Mouse (Mus musculus) limb, embryonic 11.5 days (tissue): Measurements from ENCODE around the gene Rpl6. TPM values are rescaled to one million over a fixed set of nuclear protein-coding genes. Genes with fewer than 3 reads are reported as not detected.

Experiments
- ATAC-seq: fragments of 200-750 bp; cut with Nextera tagmentation; 2 replicates; pipeline ENCODE4 v1.8.0; 2017; ENCODE audit warnings: low read depth; ENCODE audit not compliant: insufficient number of reproducible peaks, low FRiP score, low TSS enrichment
- DNase-seq: peaks from one replicate; pipeline ENCODE4 v3.0.0-alpha.2; 2015; ENCODE audit warnings: low spot score
- H3K27ac ChIP-seq: fragments of 300-500 bp; sonication (generic); replicated peaks from 2 replicates; pipeline ENCODE4 v1.5.1; 2014; ENCODE audit warnings: low read depth, mild to moderate bottlenecking, low read length
- H3K27me3 ChIP-seq: fragments of 300-500 bp; sonication (generic); 2 replicates; pipeline ENCODE4 v1.6.1; 2014; ENCODE audit warnings: mild to moderate bottlenecking, low read length, mixed read lengths; ENCODE audit not compliant: control insufficient read depth, insufficient read depth
- H3K36me3 ChIP-seq: fragments of 300-500 bp; sonication (generic); 2 replicates; pipeline ENCODE4 v1.6.1; 2014; ENCODE audit warnings: mild to moderate bottlenecking, low read length, moderate library complexity, mixed read lengths; ENCODE audit not compliant: control insufficient read depth, insufficient read depth
- H3K4me1 ChIP-seq: fragments of 300-500 bp; sonication (generic); 2 replicates; pipeline ENCODE4 v1.6.1; 2014; ENCODE audit warnings: low read length, mixed read lengths; ENCODE audit not compliant: control insufficient read depth, insufficient read depth
- H3K4me2 ChIP-seq: fragments of 300-500 bp; sonication (generic); 2 replicates; pipeline ENCODE4 v1.6.1; 2014; ENCODE audit warnings: low read depth, mild to moderate bottlenecking, moderate library complexity; ENCODE audit not compliant: severe bottlenecking
- H3K4me3 ChIP-seq: fragments of 300-500 bp; sonication (generic); 2 replicates; pipeline ENCODE4 v1.5.1; 2014; ENCODE audit warnings: low read depth, low read length
- H3K9ac ChIP-seq: fragments of 300-500 bp; sonication (generic); 2 replicates; pipeline ENCODE4 v1.6.1; 2014; ENCODE audit warnings: mild to moderate bottlenecking, low read length
- H3K9me3 ChIP-seq: fragments of 300-500 bp; sonication (generic); 2 replicates; pipeline ENCODE4 v1.6.1; 2016; ENCODE audit warnings: low read length; ENCODE audit not compliant: control insufficient read depth
- WGBS: fragments of 180-500 bp; shearing (Covaris S2); extraction: QIAGEN DNeasy Blood & Tissue Kit; methylation state at CpG from one replicate; pipeline ENCODE4 v1.1.7; 2014; 5-methylcytosine and 5-hydroxymethylcytosine counted together
- polyA plus RNA-seq: library from polyadenylated mRNA; unstranded; fragments of >200 nt; fragmentation: Nextera tagmentation; extraction: Ambion mirVana; gene quantifications from 2 replicates; pipeline ENCODE4 v1.2.1, GENCODE M21; 2014

Gene Rpl6
- polyA plus RNA-seq, 1 experiment from 2014 or later = 821 TPM

DNA sequence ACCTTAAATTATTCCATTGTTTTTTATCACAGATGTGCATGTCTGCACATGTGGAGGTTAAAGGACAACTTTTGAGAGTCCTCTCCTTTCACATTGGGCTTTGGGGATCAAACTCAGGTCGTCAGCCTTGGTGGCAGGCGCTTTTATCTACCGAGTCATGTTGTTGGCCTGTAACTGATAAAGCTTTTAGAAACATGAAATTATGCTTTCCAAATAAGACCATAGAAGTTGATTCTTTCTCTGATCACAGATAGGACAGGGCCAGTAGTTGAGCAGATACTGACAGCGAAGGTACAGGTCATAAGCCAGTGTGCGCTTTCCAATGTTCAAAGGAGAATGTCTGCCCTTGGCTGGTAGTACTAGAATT, 40.1 kb downstream of the Rpl6 start:
- H3K36me3 ChIP-seq = no peaks in the 10 kb centered on the region

DNA sequence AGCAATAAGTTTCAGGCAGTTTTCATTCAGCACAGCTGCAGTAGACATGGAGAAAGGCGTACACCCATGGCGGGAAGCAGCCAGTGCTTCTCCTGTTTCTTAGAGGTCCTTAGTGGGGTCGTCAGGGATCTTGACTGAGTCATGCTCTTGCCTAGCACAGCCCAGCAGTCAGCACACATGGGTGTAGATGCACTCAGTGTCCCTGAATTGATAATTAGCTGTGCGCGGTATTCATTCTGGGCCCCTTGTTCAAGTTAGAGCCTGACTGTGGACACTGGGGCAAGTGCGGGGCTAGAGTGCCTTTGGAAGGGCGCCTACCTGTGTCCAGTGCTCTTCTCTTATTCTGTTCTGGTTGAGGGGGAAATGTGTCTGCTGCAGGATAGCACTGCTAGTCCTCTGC, 40.9 kb downstream of the Rpl6 start:
- ATAC-seq (no peak), DNase-seq (no peak)
- H3K9ac ChIP-seq = no peak overlapping the region
- H3K27me3 ChIP-seq = no peaks in the 10 kb centered on the region
- H3K9me3 ChIP-seq = no peaks in the 10 kb centered on the region
- H3K36me3 ChIP-seq = no peaks in the 10 kb centered on the region
- 90% methylated on average over 7 of the region's 7 CpGs for WGBS
- no peak overlapping the region for H3K4me2 ChIP-seq
- no peak overlapping the region for H3K27ac ChIP-seq
- no peak overlapping the region for H3K4me3 ChIP-seq
- no peaks in the 10 kb centered on the region for H3K4me1 ChIP-seq

More for the DNA sequence above, 40.1 kb downstream of the Rpl6 start:
- H3K9ac ChIP-seq = no peak overlapping the region
- 94% methylated on average over 5 of the region's 5 CpGs for WGBS
- H3K27ac ChIP-seq = no peak overlapping the region
- no peaks in the 10 kb centered on the region for H3K27me3 ChIP-seq
- no peak overlapping the region for H3K4me3 ChIP-seq
- H3K4me2 ChIP-seq = no peak overlapping the region
- no peaks in the 10 kb centered on the region for H3K4me1 ChIP-seq
- ATAC-seq (no peak), DNase-seq (no peak)
- H3K9me3 ChIP-seq = no peaks in the 10 kb centered on the region

DNA sequence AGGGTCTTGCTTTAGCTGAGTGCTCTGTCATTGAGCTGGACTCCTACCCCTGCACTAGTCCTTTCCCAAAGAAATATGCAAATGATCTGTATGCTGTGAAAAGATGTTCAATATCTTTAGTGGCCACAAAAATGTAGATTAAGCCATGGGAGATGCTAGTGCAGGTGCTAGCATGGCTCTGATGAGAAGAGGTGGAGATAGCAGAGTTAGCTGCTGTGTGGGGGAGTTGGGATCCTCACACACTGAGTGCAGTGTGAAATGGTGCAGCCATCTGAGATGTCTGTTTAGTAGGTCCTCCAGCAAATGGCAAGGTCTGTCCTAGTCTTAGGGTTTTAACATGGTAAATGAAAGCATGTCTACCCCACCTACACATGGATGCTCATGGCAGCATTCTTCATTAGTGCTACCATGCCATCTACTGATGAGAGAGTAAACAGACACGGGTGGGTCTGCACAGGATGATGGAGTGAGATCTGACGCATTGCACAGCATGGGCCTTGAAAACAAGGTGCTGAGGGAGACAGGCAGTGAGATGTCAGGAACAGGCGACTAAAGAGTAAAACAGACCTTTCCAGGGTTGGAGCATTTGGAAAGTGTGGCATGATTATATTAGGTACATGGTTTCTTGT, 44.6 kb downstream of the Rpl6 start:
- 72% methylated on average over 3 of the region's 3 CpGs for WGBS

DNA sequence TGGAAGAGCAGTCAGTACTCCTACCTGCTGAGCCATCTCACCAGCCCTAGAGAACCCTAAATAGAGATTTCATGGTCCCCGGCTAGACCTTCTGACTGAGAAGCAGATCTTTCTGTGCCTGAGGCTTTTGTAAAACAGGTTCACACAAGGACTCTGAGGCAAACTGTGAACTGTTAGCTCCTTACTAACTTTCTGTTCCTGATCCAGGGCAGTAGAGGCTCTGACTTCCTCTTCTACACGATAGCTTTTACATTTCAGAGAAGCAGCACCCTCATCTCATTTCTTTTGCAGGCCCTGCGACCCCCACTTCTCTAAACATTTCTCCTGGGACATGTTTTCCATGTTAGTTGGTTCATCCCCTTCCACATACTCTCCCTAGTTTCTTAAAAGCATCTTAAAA, 45.4 kb downstream of the Rpl6 start:
- H3K4me1 ChIP-seq = no peaks in the 10 kb centered on the region
- H3K27me3 ChIP-seq = no peaks in the 10 kb centered on the region
- no peaks in the 10 kb centered on the region for H3K36me3 ChIP-seq
- H3K27ac ChIP-seq = no peak overlapping the region
- 90% methylated on average over 3 of the region's 3 CpGs for WGBS
- no peak overlapping the region for H3K4me2 ChIP-seq
- ATAC-seq (no peak), DNase-seq (no peak)
- no peaks in the 10 kb centered on the region for H3K9me3 ChIP-seq
- no peak overlapping the region for H3K4me3 ChIP-seq
- H3K9ac ChIP-seq = no peak overlapping the region

More for the DNA sequence above, 44.6 kb downstream of the Rpl6 start:
- Histone ChIP-seq H3K27ac (no peak overlapping the region), H3K4me3 (no peak overlapping the region), H3K36me3 (no peaks in the 10 kb centered on the region), H3K9ac (no peak overlapping the region), H3K9me3 (no peaks in the 10 kb centered on the region), H3K27me3 (no peaks in the 10 kb centered on the region), H3K4me1 (no peaks in the 10 kb centered on the region), H3K4me2 (no peak overlapping the region)
- no peak for ATAC-seq
- no peak for DNase-seq

DNA sequence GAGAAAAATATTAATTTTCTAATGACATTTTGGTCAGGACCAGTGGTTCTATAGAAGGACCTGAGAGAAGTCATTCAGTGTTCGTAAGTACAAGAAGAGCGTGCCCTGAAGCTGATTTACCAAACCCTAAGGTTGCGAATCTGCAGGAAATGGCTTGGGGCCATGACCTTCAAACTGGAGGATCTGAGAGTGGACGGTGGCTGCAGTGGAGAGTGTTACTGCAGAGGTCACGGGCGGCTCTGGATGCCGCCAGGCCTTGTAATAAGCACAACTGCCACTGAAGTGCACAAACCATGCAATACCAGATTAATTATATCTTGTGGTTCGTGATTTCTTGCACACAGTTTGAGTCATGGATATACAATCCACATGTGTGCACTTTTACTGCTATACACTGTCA, 47.5 kb downstream of the Rpl6 start:
- H3K27me3 ChIP-seq = no peaks in the 10 kb centered on the region
- H3K27ac ChIP-seq = no peak overlapping the region
- no peak overlapping the region for H3K4me2 ChIP-seq
- H3K36me3 ChIP-seq = no peaks in the 10 kb centered on the region; the same call in 1 of the 2 replicates
- no peak overlapping the region for H3K4me3 ChIP-seq
- H3K9ac ChIP-seq = no peak overlapping the region
- DNase-seq (no peak), ATAC-seq (no peak)
- no peaks in the 10 kb centered on the region for H3K9me3 ChIP-seq
- 52% methylated on average over 8 of the region's 8 CpGs for WGBS
- H3K4me1 ChIP-seq = no peaks in the 10 kb centered on the region

DNA sequence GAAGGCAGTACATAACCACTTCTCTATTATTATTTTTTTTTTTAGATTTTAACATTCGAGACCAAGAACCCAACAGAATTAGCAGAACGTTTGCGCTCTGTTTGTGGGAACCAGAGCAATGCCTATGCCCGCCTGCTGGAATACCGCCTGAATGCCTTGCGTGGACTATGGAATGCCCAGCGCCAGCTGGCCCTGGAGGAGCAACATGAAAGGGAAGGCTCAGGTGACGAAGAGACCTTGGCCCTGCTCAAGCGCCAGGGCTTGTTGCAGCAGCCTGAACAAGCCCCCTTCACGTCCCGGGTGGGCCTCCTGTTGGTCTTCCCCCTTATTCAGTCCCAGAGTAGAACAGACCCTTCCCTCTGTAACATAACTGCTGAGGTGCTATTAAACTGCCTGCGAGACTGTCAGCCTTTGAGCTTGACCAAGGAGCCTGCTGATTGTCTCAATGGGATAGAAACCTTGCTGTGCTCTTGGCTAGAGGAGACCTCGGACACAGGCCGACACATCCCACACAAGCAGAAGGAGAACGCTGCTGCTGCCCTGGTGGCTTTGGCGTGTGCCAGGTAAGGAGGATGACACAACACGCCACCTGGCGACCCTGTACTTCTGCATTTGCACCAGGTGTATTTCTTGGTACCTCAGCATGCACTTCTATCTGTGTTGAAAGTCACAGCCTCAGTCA, 49.7 kb downstream of the Rpl6 start:
- H3K4me1 ChIP-seq = no peaks in the 10 kb centered on the region
- H3K36me3 ChIP-seq = no peaks in the 10 kb centered on the region; the same call in 1 of the 2 replicates
- no peaks in the 10 kb centered on the region for H3K9me3 ChIP-seq
- WGBS = 88% methylated on average over 18 of the region's 18 CpGs
- H3K4me2 ChIP-seq = no peak overlapping the region
- DNase-seq = no peak
- H3K4me3 ChIP-seq = no peak overlapping the region
- no peak overlapping the region for H3K27ac ChIP-seq
- ATAC-seq = no peak
- no peaks in the 10 kb centered on the region for H3K27me3 ChIP-seq
- H3K9ac ChIP-seq = no peak overlapping the region

DNA sequence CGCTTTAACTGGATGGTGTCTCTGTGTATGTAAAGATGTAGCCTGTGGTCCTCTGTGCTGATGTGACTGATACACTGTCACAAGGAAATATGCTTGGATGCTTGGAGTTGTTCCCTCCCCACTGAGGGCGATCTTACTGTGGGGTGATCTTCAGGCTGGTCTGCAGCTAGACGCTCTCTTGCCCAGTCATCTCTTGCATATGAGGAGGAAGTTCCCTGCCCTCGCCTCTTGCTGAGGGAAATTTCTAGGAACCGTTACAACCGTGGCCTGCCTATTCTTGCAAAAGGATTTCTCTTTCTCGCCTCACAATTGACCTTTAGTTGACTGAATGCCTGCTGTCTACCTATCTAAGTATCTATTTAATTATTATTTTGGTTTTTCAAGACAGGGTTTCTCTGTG, 50.7 kb downstream of the Rpl6 start:
- Histone ChIP-seq H3K36me3 (no peaks in the 10 kb centered on the region; the same call in 1 of the 2 replicates), H3K4me1 (no peaks in the 10 kb centered on the region), H3K9me3 (no peaks in the 10 kb centered on the region), H3K27ac (no peak overlapping the region), H3K9ac (no peak overlapping the region), H3K27me3 (no peaks in the 10 kb centered on the region), H3K4me2 (no peak overlapping the region), H3K4me3 (no peak overlapping the region)
- no peak for ATAC-seq
- 93% methylated on average over 7 of the region's 7 CpGs for WGBS
- no peak for DNase-seq
